Mouse (Mus musculus): Measurements from ENCODE around the gene Pepd.

Pepd gene

DNA sequence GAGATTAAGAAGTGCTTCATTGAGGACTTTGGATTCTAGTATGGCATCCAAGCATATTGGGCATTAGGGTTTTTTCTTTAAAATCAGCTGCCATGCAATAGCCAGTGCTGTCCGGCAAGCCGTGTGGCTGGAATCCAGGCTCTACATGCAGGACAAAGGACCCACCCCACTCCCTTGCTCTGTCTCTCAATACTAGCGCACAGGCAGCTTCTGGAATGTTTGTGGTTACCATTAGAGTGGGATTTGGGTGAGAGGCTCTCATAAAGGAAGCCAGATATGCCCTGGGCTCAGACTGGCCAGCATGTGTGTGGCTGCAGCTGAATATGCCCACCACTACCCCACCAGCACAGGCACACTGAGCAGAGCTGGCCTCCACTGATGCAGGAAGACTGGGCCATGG lies 117.5 kb downstream of the Pepd start:
- DNase-seq, result no peak

DNA sequence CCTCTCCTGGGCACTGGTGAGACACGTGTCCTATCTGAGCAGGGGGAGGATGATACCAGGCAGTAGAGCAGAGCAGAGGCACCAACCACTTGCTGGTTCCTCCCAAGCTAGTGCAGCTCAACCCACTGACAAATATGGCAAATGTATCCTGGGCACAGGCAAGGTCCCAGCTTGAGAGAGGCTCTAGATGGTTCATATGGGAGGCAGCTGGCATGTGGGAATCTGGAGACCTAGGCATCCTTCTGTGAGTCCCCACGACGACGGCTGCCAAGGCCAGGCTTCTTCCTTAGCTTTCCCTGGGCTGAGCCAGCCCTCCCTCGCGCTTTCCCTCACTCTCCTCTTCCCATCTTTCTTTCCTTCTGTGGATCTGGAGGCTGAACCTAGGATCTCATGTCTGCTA lies 118.4 kb downstream of the Pepd start:
- no peak for DNase-seq

DNA sequence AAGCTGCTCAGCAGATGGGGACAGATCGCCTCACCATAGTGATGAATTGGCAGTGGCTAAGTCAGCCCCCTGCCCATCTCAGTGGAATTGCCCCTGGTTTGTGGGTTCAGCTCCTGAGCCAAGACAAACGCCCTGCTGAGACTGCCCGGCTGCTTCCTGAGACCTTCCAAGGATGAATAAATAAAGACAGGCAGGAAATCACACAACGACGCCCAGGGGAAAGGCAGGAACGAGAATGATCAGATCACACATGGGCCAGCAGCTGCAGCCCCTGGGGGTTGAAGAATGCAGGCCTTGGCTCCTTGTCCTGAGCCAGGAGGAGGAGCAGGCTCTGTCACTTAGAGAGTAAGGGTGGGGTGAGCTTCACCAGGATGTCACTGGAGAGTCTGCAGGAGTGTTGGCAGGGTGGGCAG lies 123.0 kb downstream of the Pepd start:
- peak; percentile 68 for DNase-seq

DNA sequence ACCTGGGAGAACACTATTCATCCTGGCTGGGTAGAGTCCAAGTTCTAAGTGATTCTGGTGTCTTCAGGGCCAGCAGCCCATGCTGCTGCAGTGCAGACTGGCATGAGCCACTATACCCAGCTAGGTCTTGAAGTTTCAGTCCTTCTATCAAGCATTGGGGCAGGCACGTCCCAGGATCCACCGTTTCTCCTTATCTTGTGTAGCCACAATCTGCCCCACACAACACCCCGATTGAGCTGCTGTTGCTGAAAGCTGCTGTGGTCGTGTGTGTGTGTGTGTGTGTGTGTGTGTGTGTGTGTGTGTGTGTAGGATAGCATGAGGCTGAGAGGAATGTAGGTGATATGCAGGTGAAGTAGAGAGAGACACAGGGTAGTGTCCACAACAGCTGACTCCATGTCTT lies 123.4 kb downstream of the Pepd start:
- DNase-seq, result no peak

DNA sequence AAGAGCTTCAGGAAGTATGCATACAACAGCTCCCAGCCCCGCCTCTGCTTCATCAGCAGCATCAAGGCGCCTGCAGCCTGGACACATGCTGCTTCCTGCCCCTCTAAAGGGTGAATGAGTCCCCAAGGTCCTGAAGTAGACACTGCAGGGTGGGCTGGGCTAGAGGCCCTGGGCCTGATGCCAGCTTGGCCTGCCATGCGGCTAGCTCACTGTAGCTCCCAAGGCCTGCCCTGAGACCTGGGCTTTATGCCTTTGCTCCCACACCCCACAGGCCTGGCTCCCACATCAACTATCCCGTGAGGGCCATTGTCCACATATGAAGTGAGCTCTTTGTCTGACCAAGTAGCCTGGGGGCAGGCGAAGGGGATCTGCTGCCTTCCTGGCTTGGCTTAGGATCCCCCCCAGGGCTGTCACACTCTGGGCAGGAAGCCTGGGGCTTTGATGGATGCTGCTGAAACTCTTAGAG lies 124.1 kb downstream of the Pepd start:
- peak; percentile 81 for DNase-seq

DNA sequence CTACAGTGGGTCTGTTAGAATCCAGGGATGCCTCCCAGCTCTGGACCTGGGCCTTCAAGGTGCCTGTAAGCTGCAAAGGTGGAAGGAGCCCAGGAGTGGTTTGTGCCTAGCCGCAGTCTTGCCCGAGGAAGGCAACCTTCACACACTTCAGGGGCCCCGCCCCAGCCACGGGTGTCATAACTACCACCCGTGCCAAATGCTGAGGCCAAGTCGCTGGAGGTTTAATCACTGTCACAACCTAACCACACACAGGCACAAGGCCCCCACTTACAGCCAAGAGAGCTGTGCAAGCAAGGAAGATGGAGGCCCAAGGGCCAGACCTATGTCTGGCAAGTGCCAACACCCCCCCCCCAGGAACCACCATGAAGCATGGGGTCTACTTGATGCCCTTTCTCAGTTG lies 125.2 kb downstream of the Pepd start:
- DNase-seq, result no peak

DNA sequence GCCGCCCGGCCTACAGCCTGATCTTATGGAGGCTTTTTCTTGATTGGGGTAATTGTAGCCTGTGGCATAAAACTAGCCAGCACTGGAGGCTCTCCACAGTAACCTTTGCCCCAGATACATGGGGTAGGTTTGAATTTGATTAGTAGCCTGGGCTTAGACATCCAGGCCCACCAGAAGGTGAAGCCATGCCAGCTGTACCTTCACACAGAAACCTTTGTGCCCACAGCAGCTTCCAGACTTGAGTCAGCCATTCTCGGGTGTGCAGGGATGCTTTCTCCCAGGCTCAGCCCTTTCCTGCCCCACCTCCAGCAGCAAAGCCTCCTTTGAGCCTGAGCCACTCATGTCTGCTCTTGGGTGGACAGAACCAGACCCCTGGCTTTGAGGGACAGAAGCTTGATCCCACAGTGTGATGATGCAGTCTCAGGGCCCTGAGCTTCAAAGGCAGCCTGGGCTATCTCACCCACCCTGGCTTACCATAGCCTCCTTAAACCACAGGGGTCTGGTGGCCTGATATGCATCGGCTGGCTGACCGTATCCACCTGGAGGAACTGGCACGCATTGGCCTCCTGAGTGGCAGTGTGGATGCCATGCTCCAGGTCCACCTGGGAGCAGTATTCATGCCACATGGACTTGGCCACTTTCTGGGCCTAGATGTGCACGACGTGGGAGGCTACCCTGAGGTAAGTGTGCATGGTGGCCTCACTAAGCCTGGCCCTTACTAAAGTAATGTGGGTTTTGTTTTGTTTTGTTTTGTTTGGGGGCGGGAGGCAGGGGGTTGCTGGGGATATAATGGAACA lies 128.2 kb downstream of the Pepd start:
- no peak for DNase-seq

DNA sequence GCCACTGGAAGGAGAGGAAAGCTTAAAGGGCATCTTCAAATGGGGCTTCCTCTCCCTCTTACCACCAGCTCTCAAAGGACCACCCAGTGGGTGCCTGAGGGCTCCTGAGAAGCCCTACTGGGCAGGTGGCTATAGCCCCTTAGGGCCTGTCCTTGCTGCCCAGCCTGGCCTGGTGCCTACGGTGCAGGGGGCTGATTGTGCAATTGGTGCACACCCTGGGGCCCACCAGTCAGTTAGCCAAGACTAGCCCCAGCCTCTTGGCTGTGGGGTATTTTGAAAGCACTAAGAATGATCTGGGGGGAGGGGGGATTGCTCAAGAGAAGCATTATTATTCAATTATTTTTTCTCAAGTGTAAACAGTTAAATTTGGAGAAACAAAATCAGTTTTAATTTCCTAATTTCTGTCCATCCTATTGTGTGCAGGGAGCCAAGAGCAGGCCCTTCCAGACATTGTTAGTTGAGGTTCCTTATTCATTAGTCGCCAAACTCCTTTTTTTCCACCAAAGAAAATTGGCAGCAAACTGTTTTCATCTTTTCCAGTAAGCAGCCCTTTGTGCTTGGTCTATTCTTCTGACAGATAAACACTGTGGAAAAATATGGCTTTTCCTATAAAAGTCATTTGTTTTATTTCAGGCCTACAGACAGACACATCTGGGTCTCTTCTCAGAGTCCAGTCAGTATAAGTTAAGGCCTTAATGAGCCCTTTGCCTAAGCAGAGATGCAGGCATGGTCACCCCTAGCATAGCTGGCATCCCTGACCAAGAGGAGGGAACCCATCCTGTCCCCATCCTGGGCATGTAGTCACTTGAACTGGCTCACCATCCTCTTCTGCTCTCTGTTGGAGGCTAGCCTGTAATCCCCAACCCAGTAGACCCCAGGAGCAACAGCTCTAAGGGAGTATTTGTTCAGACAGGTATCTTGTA lies 129.4 kb downstream of the Pepd start:
- DNase-seq, result no peak

DNA sequence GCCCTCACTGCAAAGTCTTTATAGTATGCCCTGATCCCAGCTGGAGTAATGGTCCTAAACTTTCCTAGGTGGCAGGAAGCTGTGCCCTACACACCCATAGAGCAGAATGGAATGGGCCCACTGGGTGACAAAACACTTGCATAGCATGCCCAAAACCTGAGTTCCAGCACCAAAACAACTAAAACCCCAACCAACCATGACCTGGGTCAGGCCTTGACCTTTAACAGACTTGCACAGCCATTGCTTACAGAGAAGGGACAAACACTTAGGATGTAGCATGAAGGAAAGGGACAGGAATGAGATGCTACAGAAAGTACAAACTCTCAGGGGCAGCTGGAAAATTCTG lies 130.0 kb downstream of the Pepd start:
- DNase-seq, result no peak

DNA sequence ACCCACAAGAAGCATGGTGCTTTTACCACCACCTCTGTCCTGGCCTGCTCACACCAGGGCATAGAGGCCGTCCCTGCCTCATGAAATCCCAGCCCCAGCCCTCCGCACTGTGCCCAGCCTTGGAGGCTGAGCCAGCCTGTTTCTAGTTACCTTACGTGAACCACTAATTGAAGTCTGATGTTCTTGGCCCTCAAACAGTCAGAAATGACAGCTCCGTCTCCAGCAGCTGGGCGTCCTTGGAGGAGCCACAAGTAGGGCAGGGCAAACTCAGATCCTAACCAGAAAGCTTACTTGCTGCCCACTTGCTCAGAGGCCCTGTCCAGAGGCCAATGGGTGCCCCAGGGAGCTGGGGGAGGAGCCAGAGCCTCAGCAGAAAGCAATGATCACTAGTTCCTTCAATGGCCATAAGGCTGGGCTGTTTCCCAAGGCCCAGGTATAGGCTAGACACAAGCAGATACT lies 130.6 kb downstream of the Pepd start:
- peak; percentile 49 for DNase-seq

DNA sequence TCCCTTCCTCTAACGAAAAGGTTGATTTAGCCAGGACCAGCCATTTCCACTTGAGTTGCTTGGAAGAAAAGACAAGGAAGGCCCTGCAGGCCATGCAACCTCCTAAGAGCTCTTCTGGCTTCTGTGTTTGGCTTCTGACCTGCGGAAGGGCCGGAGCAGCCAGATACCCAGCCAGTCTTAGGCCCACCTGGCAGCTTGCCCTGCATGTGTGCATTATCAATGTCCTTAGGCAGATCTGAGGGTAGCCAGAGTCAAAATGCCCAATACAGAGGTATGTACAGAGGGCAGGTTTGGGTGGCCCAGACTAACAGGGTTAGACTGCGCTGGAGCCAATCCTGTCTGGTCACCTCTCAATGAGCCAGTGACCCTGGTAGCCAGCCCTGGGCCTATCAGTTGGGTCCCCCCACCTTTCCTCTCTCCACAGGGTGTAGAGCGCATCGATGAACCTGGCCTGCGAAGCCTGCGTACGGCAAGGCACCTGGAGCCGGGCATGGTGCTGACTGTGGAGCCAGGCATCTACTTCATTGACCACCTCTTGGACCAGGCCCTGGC lies 131.2 kb downstream of the Pepd start:
- no peak for DNase-seq

DNA sequence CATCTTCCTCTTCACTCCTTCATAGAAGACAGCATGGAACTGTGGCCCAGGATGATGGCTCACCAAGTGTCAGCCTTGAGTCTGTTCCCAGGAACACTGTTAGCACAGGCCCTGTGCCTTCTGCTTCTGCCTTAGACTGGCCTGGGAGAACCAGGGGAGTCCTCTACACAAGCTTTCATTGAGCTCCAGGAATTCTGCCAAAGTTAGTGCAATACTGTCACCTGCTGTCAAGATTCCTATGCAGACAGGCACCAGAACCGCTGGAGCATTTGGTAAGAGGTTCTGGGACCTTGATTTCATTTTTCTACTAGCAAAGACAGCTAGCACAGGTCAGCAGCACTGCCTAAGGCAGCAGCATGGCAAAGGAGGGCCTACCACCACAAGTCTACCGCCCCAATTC lies 132.5 kb downstream of the Pepd start:
- DNase-seq, result no peak

DNA sequence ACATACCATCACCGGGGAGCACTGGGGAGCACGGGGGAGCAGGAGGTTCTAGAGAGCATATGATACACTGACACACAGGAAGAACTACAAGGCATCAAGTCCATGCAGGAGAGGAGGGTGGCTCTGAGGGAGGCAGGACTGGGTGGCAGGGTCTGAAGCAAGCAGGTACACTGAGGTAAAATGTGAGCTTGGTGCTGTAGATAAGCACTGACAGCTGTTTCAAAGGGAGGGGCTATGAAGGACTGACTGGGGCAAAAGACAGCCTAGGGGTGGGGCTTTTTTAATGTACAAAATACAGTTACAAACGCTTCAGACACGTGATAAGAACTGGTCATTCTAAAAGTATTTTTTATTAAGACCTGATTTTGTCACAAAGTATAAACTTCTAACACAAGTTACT lies 133.9 kb downstream of the Pepd start:
- DNase-seq, result no peak

DNA sequence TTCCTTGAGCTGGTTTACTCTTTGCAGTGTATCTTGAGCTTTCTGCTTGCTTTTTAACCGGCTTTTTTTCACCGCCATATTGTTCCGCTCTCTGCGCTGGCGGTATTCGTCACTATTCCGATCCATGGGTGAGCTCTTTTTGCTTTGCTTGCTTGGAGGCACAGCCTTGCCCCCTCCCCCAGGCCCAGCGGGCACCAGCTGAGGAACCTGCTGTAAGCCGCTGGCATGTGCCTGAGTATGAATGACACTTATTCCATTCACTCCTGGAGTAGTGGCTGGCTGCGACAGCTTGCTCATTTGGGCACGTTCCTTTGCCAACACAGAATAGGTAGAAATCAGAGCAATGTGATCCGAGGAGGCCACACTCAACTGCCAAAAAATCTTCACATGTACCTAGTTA lies 138.4 kb downstream of the Pepd start:
- DNase-seq, result no peak

DNA sequence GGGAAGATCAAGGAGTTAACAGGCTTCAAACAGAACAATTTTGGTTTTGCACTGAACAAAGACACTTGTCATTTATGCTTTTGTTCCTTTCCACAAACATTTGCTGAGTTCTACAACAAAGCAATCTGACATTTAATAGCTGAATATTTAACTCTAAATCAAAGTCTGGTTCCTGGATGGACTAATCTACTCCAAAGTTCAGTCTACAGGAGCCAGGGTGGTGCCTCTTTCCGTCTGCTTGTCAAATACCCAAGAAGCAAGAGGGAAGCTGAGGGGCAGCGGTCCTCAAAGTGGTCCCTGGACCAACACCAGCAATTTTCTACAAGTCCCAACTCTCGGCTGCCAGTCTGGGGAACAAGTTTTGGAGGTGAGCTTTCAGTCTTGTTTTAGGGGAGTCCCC lies 141.0 kb downstream of the Pepd start:
- DNase-seq, result no peak

DNA sequence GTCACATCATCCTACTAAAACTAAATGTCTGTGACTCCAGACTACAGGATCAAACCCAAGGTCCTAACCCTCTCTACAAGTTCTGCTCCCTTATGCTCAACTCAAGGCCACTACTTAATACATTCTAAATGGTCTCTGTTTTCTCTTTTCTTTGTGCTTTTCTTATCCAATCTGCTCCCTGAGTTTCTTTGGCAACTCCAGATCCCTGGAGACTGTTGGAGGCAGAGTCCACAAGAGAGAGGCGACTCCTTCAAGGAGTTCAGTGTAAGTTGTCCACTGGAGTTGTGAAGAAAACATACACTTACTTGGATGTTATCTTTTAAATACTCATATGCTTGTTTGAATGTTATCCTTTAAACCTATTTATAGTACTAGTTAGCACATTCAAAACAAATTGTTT lies 142.1 kb downstream of the Pepd start:
- no peak for DNase-seq

DNA sequence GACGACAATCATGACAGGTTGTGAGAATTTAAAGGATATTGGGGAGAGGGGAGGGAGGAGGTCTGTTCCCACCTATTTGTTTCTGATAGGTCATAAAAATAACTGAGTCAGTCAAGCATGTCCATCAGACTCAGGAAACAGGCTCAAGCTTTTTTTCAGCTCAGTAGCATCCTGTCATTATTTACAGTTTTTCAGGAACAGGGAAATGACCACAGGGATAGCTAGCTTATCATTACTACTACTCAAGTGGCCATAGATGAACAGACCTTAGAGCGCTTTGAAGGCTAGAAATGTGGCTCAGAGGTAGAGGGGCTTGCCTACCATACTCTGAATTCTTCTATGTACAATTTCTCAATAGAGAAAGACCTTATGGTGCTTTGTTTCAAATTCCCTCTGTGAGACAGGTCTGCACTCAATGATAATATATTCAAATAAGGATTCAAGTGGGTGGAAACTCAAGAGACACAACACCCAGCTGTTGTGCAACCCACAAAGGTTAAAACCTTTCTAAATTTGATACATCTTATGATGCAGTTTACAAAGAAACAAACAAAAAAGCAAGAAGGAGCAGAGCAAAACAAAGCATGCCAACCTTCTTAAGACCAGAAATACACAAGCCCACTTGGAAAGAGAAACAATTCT lies 142.9 kb downstream of the Pepd start:
- no peak for DNase-seq

DNA sequence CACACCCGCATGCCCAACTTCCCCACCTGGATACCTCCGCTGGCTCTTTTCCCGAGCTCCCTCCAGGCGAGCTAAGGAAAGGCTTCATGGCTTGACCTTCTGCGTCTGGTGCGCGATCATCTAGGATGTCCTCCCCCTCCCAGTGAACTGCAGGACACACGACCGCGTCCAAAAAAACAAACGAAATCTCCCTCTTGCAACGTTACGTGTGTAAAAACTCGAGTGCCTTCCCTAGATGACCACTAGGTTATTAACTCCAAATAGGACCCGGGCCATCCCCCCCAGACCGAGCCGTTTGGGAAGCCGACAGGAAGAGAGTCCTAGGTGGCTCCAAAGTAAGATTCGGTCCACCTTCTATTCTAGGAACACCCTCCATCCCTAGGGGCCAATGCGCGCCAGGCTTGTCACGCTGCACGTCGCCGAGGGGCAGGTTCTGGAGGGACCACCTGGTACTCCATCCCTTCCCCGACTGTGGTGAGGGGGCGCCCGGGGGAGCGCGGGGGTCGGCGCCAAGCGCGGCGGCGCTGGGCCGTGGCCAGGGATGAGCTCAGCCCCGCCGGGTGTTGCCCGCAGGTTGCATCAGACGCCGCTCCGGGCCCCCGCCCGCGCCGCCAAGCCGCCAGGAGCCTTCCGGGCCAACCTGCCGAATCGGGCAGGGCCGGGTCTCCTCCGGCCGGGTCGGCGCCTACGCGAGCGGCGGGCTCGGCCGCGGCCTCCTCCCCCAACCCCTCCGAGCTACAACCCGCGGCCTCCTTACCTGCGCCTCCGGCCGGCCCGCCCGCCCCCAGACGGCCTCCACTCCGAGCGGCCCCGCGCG lies 143.6 kb downstream of the Pepd start:
- no peak for DNase-seq

DNA sequence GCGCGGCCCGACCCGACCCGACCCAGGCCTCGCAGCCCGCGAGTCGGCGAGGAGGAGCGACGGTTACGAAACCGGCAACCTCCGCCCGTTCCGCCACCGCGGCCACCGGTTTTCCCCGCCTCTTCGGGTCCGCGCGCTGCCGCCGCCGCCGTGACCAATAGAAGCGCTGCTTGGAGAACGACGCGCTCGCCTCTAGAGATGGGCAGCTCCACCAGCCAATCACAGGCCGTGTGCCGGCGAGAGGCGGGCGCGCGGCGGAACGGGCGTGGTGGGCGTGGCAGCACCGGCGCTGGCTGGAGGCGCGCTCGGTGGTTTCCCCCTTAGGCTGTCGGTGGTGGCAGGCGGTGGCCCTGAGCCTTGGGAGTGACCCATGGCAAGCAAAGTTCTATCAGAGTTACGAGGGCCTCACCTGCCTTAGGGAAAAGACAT lies 144.3 kb downstream of the Pepd start, which contains the start of gene Cebpg:
Gene Cebpg (minus strand): TSS at position 138 of the 429 bp plus-strand sequence.
- DNase-seq, result peak; percentile 97

DNA sequence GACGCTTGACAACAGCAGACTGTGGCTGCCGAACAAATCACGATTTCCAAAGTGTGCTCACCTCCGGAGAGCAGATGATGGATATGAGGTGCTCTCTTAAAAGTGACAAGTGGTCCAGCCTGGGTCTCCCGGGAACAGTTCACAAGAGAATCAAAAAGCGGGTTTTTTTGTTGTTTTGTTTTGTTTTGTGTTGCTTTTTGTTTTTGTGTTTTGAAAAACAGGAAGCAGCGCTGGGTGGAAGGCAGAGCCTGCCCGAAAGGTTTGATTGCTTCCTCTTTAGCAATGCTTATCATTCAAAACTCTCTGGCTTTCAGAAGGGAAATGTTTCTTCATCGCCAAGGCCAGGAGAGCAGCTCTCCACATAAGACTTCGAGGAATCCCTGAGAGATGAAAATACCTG lies 144.8 kb downstream of the Pepd start:
- no peak for DNase-seq

DNA sequence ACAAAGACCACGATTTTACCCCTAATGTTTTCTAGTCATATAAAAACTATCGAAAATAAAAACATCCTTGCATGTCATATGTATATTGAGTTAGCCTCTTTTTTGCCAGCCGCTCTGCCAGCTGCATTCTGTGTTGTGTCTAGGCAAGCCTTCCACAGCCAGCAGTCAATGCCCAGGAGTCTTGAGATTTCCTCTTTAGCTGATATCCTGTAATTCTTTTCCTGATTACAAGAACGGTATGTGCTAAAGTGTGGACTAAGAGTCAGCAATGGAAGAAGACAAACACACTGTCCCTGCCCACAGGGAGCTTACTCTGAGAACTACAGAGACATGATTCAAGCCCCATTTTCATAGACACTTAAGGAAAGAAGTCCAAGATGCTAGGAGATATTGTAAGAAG lies 145.4 kb downstream of the Pepd start:
- DNase-seq, result no peak

DNA sequence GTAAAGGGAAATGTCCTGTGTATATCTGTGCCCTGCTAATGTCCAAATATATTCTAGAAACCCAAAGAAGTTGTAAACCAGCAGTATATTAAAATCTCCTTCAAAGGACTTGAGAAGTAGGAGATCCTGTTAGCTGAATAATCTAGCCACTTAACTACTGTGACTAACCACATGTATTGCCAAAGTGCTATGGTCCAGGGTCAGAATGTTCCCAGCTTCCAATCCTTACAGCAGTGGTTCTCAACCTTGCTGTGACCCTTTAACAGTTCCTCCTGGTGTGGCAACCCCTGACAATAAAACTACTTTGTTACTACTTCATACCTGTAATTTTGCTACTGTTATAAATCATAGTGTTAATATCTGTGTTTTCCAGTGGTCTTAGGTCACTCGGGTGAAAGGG lies 146.2 kb downstream of the Pepd start:
- DNase-seq, result no peak
